Mouse (Mus musculus) neural tube, embryonic 14.5 days (tissue): ENCODE data around the gene Snx29. TPM values are rescaled to one million over a fixed set of nuclear protein-coding genes. Genes with fewer than 3 reads are reported as not detected.

Experiments
- ATAC-seq: fragments of 200-750 bp; cut with Nextera tagmentation; 2 replicates; pipeline ENCODE4 v1.8.0; 2017; ENCODE audit warnings: low read depth, mild to moderate bottlenecking, moderate TSS enrichment, moderate library complexity
- H3K27ac ChIP-seq: fragments of 300-500 bp; sonication (generic); 2 replicates; pipeline ENCODE4 v1.5.1; 2014; ENCODE audit warnings: low read depth, mild to moderate bottlenecking, control low read depth, low read length, moderate library complexity, mixed read lengths
- H3K27me3 ChIP-seq: fragments of 300-500 bp; sonication (generic); 2 replicates; pipeline ENCODE4 v1.6.1; 2014; ENCODE audit warnings: low read length; ENCODE audit not compliant: control insufficient read depth, insufficient read depth
- H3K36me3 ChIP-seq: fragments of 300-500 bp; sonication (generic); 2 replicates; pipeline ENCODE4 v1.6.1; 2014; ENCODE audit warnings: low read length, mixed read lengths; ENCODE audit not compliant: control insufficient read depth, insufficient read depth
- H3K4me1 ChIP-seq: fragments of 300-500 bp; sonication (generic); 2 replicates; pipeline ENCODE4 v1.6.1; 2014; ENCODE audit warnings: low read length; ENCODE audit not compliant: control insufficient read depth, insufficient read depth
- H3K4me2 ChIP-seq: fragments of 300-500 bp; sonication (generic); 2 replicates; pipeline ENCODE4 v1.6.1; 2014; ENCODE audit warnings: mild to moderate bottlenecking, low read depth, low read length, control low read depth
- H3K4me3 ChIP-seq: fragments of 300-500 bp; sonication (generic); 2 replicates; pipeline ENCODE4 v1.5.1; 2014; ENCODE audit warnings: low read depth, low read length, control low read depth, mixed read lengths
- H3K9ac ChIP-seq: fragments of 300-500 bp; sonication (generic); replicated peaks from 2 replicates; pipeline ENCODE4 v1.6.1; 2014; ENCODE audit warnings: low read depth, mild to moderate bottlenecking, control low read depth, low read length, mixed read lengths
- H3K9me3 ChIP-seq: fragments of 300-500 bp; sonication (generic); 2 replicates; pipeline ENCODE4 v1.6.1; 2016; ENCODE audit warnings: low read length; ENCODE audit not compliant: control insufficient read depth
- WGBS: fragments of 180-500 bp; shearing (Covaris S2); extraction: QIAGEN DNeasy Blood & Tissue Kit; methylation state at CpG from one replicate; pipeline ENCODE4 v1.1.7; 2014; 5-methylcytosine and 5-hydroxymethylcytosine counted together
- polyA plus RNA-seq: library from polyadenylated mRNA; unstranded; fragments of >200 nt; fragmentation: Nextera tagmentation; extraction: Ambion mirVana; gene quantifications from 2 replicates; pipeline ENCODE4 v1.2.1, GENCODE M21; 2014

The Snx29 gene
- polyA plus RNA-seq, 1 experiment from 2014 or later: 21.5 TPM

GRCm38 (mm10) chr16:11795758-11796460 lies 473.2 kb downstream of the Snx29 start:
- no peaks in the 10 kb centered on the region for H3K36me3 ChIP-seq
- no peak for ATAC-seq
- 85% methylated on average over 7 of the region's 7 CpGs for WGBS
- H3K9me3 ChIP-seq: no peaks in the 10 kb centered on the region
- no peak overlapping the region for H3K9ac ChIP-seq
- H3K4me2 ChIP-seq: no peak overlapping the region
- no peaks in the 10 kb centered on the region for H3K27me3 ChIP-seq
- no peak overlapping the region for H3K4me3 ChIP-seq
- H3K4me1 ChIP-seq: no peaks in the 10 kb centered on the region
- no peak overlapping the region for H3K27ac ChIP-seq

GRCm38 (mm10) chr16:11801960-11802539 lies 479.3 kb downstream of the Snx29 start:
- Histone ChIP-seq H3K9ac (no peak overlapping the region), H3K9me3 (no peaks in the 10 kb centered on the region), H3K36me3 (no peaks in the 10 kb centered on the region), H3K4me3 (no peak overlapping the region), H3K27ac (no peak overlapping the region), H3K4me1 (no peaks in the 10 kb centered on the region), H3K27me3 (no peaks in the 10 kb centered on the region), H3K4me2 (no peak overlapping the region)
- no peak for ATAC-seq
- 94% methylated on average over 7 of the region's 7 CpGs for WGBS

Other genes with a start within 250 kb of the Snx29 start
- gene Txndc11, start 188.3 kb upstream of the Snx29 start, polyA plus RNA-seq: 33.0 and 33.1 TPM in 2 replicates
- gene Zc3h7a, start 146.5 kb upstream of the Snx29 start, polyA plus RNA-seq: 87.0 and 93.7 TPM in 2 replicates
- gene Rsl1d1, start 119.6 kb upstream of the Snx29 start, polyA plus RNA-seq: 141 and 154 TPM in 2 replicates
- gene Gspt1, start 68.6 kb upstream of the Snx29 start, polyA plus RNA-seq: 53.2 and 59.1 TPM in 2 replicates
- gene Tnfrsf17, start 9.1 kb upstream of the Snx29 start, polyA plus RNA-seq: 0.45 TPM in 1 of 2 replicates, not detected in the other